Mouse (Mus musculus): ENCODE measurements around the gene Prok1.

The Prok1 gene

DNA sequence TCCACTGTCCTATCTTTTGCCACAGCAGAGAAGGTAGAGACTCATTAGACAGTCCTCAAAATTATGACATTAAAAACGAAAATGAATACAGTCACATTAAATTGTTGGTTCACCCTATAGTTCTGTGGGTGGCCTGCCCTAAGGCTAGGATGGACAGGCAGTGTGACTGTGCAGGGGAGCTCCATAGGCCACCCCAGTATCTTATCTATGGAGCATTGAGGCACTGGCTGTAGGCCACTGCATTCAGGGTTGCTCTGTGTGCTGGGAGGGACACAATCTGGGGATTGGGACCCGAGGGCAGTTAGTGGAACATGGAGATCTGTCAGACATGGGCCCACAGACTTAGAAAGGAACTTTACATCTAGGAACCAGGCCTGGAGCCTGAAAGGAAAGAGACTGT lies 5.6 kb downstream of the Prok1 start:
- DNase-seq: no peak

DNA sequence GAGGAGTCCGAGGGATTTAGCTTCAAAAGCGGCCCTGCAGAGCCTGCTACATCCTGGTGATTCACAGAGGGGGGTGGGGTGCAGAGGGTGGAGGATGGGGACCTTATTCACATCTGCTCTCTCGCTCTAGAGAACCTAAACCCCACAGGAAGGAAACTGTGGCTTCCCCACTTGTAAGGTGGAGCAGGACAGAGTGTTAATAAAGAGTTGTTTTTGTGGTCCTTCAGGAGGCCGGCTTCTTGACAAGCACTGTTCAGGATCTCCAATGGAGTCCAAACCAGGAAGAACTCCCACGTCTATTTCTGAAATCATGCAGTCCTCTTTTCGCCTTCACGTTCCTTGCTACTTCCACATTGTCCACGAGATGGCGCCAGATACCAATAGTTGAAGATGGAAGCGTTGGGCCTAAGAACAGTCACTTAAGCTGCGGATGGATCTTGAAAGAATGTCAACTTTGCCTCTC lies 6.1 kb downstream of the Prok1 start:
- DNase-seq: peak; percentile 91

DNA sequence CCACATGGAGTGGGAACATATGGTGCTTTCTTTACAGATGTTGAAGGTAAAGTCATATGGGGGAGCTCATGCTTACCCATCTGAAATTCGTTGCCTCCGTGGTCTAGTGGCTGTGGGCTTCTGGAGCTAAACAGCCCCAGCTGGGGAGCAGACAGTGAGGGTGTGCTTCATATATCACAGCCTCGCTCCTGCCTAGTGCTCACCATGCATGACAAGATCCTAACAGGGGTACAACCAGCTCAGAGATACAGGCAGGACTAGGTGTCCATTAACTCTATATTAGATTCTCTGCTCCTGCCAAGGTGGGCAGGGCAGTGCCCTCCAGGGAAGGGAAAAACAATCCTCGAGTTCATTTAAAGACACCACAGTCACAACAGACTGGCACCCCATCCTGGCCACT lies 8.3 kb downstream of the Prok1 start:
- no peak for DNase-seq

DNA sequence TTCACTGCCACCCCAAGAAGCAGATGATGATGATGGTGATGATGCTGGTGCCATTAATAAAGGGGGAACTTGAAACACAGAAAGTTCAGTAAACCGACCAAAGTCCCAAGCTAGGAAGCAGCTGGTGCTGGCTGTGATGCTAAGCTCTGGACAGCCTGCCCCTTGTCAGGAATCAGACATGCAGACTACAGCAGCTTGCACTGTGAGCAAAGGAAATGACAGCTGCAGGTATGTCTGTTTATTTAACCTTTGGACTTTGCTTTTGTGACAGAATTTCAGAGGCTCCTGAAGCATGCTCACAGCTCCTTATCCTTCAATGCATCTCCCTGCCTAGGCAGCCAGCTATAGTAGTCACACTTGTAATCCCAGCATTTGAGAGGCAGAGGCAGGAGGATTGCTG lies 9.0 kb downstream of the Prok1 start, which contains the start of gene A630076J17Rik:
Gene A630076J17Rik, plus strand, starts transcription at position 88 of the 400 bp plus-strand sequence.
- no peak for DNase-seq

DNA sequence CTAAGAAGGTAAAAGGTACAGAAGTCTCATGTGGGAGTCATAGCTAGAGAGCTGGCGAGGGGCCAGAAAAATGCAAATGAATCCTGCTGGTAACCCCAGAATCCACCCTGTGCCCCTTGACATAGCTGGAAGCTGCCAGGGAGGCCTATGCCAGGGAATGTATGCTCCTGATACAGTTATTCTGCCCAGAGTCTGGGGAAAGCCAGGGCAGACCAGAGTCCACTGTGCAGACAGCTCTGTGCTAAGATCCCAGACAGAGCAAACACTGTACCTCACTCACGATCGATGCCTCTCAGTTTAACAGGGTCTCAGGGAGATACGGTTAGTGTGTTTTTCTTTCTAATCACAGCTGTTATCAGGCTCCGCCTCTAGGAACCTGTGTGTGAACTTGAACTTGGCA lies 9.7 kb downstream of the Prok1 start:
- no peak for DNase-seq

DNA sequence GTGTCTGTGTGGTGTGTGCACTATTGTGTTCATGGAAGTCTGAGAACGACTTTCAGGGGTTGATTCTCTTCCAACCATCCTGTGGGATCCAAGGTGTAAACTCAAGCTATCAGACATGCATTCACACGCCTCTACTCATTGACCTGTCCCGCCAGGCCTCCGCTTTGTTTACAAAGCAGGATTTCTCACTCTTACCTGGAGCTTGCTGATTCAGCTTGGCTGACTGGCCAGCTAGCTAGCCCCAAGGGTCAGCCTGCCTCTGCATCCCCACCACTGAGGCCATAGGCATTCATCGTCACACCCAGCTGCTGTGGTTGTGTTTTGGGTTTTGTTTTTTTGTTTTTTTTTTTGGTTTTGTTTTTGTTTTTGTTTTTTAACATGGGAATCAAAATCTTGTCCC lies 10.3 kb downstream of the Prok1 start:
- DNase-seq: no peak

DNA sequence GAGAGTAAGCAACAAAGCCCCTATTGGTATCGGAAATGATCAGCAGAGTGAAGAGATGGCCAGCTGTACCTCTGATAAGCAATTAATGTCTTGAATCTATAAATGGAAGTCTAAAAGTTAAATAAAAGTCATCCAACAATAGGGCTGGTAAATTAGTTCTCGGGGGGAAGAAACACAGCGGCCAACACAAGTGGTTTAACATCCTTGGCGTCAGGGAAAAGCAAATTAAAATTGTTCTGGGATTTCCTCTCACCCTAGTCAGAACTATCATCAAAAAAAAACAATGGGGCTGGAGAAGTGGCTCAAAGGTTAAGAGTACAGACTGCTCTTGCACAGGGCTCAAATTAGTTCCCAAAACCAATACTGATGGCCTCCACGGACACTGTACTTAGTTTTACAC lies 13.7 kb downstream of the Prok1 start:
- DNase-seq: no peak

DNA sequence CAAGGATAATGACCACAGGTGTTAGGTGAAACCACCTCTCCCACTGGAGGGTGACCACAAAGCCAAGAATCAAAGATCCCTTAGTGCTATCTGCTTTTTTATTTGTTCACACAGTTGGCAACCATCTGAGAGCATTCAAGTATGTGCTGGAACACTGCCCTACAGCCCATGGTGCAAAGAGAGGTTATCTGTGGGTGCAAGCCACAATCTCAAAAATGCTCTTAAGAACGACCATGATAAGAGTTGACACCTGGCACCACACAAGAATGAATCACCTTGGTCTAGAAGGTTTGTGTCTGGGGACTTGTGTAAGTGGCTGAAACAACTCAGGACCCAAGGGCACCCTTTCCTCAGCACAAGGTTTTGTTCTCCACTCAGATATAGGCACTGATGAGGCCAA lies 16.3 kb downstream of the Prok1 start:
- no peak for DNase-seq

DNA sequence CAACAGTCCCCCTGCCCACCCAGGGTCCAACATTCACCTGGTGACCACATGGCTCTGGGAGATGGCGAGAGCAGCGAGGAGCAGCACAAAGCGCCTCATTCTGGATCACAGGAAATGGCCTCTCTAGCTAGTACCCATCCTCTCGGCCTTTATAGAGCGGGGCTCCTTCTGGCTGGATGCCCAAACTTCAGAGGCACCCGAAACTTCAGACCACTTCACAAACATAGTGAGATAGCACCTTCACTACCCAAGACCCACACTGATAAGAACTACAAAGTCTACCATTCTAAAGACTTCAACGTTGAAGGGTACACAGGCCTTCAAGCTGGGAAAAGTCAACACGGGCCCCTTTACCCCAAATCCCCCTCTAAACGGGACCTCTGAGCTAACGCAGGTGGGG lies 17.9 kb downstream of the Prok1 start, which contains the start of gene Cym:
Gene Cym, minus strand, starts transcription at position 125 of the 400 bp plus-strand sequence.
- DNase-seq: no peak

DNA sequence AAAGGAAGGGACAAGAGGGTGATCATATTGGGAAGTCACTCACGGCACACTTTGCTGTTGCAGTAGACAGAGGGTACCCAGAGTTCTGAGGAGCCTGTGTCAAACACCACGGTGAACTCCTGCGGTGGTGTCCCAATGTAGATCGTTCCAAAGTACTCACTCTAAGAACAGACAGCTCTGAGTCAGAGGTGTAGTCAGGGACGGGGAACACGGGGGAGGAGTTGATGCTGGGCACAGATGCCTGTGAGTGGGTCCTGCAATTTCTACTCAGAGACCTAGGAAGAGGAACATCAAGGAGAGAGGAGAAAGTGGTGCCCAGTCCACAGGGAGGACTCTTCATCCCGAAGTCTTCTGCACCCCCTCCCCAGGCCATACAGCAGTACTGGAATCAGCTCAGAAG lies 20.9 kb downstream of the Prok1 start:
- DNase-seq: no peak

DNA sequence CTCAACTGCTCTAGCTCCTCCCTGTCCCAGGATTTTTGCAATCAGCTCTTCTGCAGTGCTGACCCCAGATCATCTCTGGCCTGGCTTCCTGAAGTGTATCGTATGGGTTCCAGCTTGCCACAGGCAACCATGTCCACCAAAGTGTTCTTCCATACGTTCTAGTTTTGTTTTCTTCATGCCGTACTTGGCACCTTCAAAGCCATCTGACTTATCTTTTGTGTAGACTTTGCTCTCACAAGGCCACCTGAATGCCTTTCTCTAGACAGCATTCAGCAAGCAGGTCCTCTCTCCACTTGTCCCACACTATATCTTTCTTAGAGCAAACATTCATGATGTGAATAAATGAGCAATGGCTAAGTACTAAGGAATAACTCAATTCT lies 22.4 kb downstream of the Prok1 start:
- DNase-seq: no peak

DNA sequence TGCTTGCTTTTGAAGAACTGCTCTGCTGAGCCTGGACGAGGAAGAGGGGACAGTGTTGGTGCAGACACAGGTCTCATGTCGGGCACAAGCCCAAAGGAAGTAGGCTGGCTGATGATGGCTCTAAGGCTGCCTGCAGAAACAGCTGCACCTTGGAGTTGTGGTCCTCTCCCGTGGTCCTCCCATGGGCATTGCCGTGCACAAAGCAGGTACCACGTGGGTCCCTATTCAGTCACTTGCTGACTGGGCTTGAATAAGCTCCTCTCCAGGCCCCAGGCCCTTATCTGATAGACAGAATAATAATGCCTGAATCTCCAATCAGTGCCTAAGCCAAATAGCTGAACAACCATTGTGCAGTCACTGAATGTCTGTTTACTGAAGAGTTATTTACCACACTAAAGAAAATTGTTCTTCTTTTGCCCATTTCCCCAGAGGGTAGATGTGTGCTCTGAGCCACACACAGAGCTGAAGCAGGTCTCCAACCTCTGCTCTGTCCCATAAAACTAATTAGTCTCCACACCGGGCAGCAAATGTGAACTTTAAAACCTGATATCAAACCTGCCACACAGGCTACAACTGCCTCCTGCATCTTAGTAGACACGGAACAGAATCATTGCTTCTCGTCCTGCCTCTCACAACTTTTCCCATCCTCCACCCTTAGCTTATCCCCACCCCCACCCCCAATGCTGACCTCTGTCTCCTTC lies 23.0 kb downstream of the Prok1 start:
- no peak for DNase-seq

DNA sequence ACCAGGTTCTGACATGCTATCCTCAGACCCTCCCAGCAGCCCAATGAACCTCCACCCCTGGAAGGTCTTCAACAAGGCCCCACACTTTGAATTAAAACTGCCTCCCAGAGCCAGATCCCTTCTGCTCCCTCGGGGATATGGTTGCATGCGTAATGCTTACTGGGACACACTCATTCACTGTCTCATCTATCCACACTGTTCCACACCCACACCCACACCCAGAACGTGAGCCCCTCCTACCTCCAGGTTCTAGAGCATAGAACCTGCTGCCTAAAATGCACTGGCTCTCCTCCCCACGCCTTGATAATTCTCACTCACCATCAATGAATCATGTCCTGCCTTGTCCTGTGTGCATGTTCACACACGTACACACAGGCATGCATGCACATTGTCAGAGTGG lies 24.9 kb downstream of the Prok1 start:
- no peak for DNase-seq

DNA sequence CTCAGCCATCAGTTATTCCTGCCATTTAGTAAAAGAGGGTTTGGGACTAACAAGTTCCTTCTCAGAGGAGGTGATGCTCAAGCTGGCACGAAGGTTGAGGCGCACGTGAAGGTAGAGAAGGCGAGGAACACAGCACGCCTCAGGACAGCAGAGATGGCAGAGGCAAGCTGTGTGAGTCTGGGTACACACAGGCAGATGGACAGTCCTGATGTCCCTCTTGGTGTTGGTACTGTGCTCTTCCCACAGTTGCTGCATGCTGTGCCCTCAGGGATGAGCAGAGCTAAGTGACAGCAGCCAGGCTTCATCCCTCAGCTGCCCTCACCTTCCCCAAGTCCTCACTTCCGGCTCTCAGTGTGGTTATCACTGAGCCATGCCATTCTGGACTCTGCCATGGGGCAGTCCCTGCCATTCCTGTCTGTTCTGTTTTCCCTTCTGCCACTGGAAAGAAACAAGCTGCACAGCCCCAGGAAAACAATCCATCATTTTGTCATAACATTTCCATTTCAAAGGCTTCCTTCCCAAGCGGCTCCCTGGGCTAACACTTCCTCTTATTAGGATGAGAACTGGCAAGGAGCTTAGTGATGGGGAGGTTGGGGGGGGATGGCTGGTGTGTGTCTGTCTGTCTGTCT lies 31.8 kb downstream of the Prok1 start:
- peak; percentile 41 for DNase-seq

DNA sequence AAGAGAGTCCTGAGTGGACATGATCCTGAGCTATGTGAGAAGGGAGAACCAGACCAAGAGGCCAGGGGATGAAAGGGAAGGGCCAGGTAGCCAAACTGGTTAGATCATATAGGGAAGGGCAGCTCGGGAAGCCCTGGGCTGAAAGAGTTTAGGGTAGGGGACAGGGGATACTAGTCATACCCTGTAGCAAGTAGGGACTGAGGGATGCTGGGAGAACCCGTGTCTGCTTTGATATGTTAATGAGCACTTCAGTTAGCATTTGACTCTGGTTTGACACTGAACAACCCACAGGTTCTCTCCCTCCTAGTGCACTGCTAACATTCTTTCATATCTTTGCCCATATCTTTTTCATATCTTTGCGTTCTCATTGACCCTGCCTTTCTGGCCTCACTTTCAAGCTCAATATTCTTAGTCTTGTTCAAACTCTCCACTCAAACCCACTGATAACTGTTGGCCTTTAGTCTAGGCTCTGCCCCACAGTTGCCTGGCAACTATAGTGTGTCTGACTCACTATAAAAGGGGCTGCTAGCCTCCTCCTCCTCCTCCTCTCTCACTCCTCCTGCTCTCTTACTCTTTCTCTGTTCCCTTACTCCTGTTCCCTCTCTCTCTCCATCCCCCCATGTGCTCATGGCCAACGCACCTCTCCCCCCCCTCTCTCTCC lies 32.9 kb downstream of the Prok1 start:
- no peak for DNase-seq

DNA sequence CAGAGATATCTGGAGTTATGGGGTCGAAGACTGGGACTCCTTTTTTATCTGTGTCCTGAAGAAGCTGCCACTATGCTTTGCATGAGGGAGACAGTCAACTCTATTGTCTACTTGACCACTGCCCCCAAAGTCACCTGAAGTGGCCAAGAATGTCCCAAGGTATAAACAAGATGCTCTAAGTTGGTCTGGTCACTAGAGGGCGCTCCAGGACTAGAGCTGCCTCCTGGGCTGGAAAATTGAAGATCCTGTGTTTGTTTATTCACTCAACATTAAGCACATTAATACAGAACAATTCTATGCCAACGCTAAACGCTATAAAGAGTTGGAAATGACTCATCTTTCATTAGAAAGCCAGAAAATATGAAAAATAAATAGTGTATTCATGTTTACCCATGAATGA lies 33.5 kb downstream of the Prok1 start:
- peak; percentile 72 for DNase-seq

DNA sequence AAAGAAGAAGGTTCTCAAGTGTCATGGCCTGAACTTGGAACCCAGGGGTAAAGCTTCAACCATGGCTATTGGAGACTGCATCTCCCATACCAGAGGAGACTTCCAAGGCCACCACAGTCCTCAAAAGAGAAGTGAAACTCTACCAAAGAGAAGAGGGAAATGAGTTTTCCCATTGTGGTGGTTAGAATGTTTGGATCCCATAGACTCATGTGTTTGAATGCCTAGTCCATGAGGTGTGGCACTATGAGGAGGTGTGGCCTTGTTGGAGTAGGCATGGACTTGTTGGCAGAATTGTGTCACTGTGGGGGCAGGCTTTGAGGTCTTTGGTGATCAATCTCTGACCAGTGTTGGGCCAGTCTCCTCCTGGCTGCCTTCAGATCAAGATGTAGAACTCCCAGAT lies 34.3 kb downstream of the Prok1 start:
- DNase-seq: no peak

DNA sequence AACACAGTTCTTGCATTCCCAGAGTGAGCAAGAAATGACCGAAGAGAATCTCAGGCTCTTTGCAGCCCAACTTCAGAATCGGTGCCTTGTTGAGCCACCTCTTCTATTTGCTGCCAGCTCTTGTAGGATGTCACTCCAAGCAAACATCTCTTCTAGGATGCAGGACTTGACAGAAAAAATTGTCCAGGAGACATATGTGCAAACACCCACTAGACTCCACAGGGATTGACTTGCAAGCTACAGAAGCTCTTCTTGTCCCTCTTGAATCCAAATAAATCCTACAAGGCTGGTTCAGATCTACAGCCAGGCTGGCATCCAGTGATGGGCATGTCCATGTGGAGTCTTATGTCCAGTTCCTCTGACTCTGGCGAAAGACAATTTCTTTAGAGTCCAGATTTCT lies 35.1 kb downstream of the Prok1 start:
- no peak for DNase-seq

DNA sequence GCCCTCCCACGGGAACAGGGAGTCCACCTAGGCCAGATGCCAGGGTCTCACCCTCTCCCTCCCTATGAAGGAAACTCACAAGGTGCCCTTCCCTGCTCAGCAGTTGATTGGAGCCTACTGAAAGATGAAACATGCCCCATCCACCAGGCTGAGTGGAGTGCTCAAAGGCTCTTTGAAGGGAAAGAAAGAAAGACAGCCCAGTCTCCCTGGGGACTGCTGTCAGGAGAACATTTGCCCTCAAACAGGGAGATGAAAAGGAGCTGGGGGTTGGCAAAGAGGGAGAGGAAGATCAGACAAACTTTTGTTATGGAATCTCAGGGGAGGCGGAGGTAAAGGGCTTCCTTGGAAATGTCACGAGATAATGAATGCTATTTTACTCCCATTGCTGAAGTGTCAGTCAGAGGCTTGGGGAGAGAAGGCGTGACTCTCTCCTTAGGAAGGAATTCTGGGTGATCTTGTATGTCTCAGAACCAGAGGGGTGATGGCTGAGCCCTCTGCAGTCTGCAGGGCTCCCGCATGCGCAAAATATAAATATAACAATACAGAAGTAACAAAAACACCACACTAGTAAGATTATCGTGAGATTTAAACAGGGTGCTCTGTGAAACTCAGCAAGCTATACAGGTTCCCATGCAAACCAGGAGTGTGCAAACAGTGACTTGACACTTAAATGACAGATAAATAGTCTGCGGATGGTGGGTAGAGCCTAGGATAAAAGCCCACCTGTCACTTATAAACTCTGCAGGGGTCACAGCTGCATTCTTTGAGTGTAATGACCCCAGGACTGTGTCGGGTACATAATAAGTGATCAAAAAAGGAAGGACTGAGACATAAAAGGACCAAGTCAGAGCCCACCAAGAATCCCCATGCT lies 38.0 kb downstream of the Prok1 start:
- no peak for DNase-seq

DNA sequence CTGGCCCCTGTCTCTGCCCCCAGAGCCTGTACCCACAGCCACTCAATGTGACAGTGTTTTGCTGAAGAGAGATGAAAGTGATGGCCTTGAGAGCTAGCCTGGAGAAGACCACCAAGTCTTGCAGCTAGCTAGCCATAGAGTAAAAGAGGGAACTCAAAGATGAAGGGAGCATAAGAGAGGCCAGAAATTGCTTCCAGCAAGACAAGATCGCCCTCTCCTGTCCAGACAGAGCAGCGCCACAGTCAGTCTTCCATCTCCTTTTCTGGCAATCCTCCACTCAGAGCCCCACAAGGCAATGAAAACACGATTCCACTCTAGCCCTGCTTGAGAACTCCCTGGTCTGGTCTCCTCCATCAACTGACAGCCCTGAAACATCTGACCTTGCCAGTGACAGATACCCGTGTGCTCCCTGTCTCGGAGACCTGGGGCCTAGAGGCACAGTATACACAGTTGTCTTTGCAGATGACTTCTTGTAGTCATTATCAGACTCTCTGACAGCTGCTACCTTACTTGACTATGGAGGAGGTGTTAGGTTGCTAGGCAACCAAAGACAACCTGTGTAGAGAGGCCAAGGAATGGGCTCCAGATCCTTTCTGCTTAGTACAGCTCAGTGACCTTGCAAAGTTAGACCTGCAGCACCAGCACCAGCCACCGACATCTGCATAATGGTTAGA lies 51.1 kb downstream of the Prok1 start:
- DNase-seq: peak; percentile 74

DNA sequence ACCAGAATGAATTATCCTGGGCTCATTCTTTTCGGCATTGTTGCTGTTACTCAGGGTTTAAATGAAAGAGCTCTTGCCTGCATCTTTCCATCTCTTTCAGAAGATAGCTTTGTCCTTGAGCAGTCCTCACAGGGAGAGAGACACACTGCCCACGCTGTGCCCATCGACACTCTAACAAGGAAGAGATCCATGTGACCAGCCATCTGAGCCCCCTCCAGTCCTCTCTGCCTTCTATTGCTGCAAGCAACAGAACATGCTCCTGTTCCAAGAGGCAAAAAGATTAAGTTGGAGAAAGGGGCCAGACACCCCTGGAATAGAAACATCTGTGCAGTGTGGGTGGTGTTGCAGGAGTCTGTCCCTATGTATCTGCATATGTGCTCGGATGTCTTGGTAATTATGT lies 52.5 kb downstream of the Prok1 start:
- DNase-seq: no peak

DNA sequence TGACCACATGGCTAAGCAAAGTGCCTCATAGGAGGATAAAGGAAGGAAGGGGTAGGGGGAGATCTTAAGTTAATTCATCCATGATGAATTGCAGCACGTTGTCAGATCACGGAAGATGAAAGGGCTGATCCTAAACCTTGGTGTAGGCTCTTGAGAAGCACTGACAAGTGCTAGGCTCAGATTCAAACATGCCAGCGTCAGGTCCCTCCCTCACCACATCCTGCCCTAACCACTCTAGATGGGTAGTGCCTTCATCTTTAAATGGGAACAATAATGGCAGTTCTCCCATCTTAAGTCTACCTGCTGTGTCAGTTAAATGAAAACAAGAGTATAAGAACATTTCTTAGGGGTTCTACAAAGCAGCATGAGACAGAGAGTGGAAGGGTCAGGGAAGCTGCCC lies 53.9 kb downstream of the Prok1 start:
- no peak for DNase-seq

DNA sequence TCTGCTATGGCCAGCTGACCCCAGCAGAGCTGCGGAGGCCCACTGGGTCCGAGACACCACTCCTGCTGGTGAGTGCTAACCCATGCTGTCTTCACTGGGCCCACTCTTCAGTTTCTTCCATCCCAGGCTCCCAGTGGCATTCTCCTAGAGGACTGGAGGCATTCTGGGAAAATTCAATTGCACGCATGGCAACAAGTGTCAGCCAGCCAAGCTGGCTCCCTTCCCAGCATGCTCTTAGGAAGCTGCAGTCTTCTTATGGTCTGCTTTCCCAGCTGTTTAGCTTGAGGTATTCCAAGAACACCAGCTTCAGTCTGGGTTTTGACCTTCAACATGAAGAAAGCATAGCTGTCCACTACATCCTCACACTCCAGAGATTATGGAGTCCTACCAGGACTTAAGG lies 56.3 kb downstream of the Prok1 start:
- DNase-seq: no peak
